Mouse (Mus musculus) hematopoietic stem cell, adult 5-6 weeks (primary cell): ENCODE results near the gene Ccnd1. TPM values are rescaled to one million over a fixed set of nuclear protein-coding genes. Genes with fewer than 3 reads are reported as not detected.
"Not testable (repeated sequence)": the region's sequence is repeated elsewhere in the genome, so short reads cannot be mapped to it uniquely, and the experiment has no call there.

Source experiments
- ATAC-seq, 2 experiments: fragments of 125-278 bp in 1 of 2; replicated peaks in 1 of 2; 2 replicates each; pipeline ENCODE4 v1.8.0; 2016 to 2017; ENCODE audit warnings: inconsistent platforms in 2 of 2, mild to moderate bottlenecking in 2 of 2, moderate number of reproducible peaks in 2 of 2, low read depth in 1 of 2, moderate TSS enrichment in 1 of 2; ENCODE audit not compliant: low FRiP score in 2 of 2, poor library complexity in 2 of 2, severe bottlenecking in 2 of 2, insufficient read depth in 1 of 2, low TSS enrichment in 1 of 2
- total RNA-seq: library from RNA; stranded (forward); fragments of 172-1452, 232-1000 nt; gene quantifications from 2 replicates; pipeline ENCODE4 v1.2.3, GENCODE M21; 2017

The Ccnd1 gene
- total RNA-seq, 1 experiment from 2014 or later: 21.9 TPM

DNA sequence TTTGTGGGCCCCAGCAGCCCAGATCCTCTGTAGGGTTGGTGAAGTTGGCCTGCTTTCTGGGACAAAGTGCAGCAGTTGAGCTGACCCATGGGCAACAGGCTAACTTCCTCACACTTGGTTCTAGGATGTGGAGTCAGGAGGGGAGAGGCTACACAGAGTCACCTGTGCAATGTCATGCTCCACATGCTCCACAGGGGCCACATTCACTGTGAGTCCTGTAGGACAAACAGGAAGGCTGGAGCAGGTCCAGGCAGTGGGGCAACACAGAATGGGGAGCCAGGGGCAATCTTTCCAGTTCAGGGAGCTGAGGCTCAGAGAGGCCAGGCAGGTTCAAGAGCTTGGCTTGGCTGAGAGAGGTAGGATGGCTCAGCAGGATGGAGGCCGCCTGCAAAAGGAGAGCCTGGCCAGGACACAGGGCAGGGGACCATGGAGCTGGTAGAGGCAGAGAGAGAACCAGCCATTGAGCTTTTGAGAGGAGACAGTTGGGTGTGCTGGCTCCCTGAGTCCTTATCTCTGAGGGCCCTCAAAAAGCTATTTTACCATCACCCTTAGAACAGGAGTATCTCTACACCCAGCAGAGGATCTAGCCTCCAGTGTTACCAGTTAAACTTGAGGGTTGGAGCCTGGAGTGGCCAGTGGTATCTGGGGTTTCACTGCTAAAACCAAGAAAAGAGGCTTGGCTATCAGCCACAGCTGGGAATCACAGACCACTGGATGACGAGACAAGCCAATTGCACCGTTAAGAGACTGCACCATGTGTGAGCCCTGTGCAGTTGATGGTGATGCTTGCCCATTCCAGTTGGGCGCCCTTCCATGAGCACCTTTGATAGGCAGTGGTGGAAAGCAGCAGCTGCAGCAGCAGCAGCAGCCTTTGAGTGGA, 11.5 kb downstream of the Ccnd1 start:
- 0 out of 4 replicates have a peak, but pooled peaks of 1 of the 2 experiments have one; percentile 6 for ATAC-seq

DNA sequence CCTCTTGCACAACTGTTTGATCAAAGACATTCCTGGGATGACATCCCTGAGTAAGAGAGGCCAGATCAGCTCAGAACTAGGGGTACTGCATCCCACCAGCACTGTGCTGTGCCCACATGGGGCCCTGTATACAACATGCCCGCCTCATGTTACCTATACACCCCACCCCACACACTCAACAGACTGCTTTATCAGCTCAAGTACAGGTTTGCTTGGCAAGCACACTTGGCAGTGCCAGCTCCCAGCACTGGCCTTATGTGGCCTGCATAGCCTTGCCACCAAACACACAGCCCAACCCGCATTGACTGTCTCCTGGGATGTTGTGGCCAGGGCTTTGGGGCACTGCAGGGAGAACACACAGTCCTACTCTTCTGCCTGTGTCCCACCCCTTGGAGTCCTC, 12.1 kb downstream of the Ccnd1 start:
- no peak for ATAC-seq

DNA sequence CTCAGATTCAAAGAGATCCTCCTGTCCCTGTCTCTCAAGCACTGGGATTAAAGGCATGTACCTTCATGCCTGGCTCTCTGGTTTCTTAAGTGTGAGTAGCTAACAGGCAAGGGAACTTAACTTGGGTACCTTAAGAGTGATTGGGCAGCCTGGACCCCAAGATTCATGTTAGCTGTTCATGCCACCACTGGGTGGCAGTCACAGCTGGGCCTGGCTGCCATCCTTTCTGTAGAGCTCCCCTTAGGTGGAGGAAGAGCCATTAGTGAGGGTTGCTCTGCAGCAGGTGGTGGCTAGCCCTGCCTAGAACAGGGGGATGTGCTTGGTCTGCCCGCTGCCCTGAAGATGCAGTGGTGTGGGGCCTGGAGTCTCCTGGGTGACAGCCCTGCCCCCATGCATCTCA, 20.9 kb downstream of the Ccnd1 start:
- ATAC-seq: no peak

DNA sequence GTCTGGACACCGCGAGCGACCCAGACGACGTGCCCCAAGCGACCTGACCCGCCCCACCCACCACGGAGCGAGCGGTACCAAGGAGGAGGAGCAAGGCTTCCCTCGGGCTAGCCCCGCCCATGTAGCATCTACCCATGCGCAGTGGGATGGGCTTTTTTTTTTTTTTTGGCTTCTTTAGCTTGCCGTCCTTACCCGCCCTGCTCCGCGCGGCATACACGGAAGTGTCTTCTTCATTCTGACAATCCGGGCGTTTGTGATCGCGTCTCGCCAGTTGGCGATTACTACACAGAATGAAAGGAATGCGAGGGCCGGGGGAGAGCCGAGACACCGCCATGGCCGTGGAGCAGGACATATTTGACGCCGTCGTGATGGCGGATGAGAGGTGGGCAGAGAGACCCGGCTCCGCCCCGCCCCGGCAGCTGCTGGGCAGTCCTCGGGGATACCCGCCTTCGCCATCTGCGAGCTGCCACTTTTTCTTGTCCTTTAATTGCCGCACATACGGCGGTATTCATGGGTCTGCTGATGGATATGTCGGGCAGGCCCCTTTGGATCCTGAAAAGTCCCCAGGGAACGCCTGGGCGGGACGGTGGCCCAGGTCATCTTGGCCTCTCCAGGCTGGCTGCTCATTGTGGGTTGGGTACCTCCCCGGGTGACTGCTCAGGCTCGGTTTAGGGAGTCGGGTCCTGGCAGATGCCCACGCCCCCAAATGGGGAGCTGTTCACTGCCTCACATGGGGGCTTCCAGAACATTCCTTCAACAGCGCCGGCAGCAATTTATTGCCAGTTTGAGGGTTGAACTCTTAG, 24.6 kb downstream of the Ccnd1 start, which contains the start of gene LTO1:
TSS of gene LTO1 (plus strand) at position 153 of the 803 bp plus-strand sequence.
- peak; percentile 93 to 94 for ATAC-seq

DNA sequence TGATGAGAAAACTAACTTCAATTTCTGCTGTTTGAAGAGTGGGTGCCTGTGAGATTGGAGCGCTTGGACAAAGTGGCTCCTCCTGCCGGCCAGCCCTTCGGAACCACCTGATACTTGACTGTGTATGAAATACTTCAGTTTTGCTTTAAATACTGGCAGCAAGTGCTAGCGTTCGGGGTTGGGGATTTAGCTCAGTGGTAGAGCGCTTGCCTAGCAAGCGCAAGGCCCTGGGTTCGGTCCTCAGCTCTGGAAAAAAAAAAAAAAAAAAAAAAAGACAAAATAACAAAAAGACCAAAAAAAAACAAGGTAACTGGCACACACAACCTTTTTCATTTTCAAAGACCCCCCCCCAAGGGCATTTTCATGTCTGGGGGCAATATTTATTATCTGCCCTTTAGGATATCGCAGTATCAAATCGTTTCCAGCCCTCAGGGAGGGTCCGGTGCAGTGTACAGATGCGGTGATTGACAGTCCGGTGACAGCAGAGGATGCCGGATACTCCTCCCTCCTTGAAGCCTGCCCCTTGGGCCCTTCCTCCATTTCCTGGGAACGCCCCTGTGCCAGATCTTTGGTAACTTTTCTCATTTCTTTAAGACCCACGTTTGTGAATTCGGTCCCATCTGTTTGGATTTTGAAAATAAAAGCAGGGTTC, 25.3 kb downstream of the Ccnd1 start:
- peak; percentile 78 to 84 for ATAC-seq

DNA sequence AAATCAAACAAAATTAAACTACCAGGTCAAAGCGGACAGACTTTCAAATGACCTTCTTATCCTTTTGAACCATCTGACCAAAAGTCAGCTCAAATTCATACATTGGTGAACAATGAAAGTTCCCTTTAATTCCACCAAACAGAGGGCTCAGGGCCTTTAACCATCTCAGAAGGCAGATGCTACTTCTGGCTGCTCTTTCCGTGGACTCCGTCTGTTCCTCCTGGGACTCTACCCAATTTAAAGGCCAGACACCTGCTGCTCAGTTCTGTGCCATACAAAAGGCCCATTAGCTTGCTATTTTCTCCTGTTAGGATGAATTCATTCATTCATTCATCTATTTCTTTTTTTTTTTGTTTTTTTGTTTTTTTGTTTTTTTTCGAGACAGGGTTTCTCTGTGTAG, 26.8 kb downstream of the Ccnd1 start:
- ATAC-seq: no peak

DNA sequence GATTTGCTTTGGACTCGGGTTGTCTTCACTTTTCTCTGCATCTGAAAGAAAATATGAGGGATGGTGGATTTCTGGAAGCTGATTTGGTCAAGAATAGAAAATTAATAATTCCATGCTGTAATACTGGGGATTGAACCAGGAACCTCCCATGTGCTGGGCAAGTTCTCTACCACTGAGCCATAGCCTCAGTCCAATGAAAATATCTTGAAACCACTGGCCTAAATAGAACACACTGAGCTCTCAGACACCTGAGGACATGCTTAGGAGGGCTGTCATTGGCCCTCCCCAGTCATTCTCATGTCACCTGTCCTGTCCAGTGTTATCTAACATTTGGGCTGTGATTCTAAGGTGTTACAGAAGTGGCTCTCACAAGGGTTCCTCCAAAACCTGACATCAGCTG, 28.6 kb downstream of the Ccnd1 start:
- no peak for ATAC-seq

DNA sequence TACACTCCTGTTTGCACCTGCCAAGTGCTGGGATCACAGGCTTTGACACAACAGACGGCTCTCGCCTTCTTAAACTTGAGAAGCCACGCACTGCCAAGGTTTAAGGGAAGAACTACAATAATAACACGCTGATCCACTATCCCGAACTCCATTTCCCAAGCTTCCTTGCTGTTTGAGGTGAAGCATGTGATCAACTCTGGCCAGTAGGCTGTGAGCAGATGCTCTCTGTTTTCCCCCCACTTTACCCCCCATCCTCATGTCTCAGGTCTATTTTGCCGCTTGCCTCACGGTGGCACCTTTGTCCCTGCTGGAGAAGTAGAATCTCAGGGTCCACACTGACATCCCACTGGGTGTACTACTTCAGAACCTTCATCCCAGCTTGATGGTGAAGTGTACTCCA, 31.0 kb downstream of the Ccnd1 start:
- no peak for ATAC-seq

DNA sequence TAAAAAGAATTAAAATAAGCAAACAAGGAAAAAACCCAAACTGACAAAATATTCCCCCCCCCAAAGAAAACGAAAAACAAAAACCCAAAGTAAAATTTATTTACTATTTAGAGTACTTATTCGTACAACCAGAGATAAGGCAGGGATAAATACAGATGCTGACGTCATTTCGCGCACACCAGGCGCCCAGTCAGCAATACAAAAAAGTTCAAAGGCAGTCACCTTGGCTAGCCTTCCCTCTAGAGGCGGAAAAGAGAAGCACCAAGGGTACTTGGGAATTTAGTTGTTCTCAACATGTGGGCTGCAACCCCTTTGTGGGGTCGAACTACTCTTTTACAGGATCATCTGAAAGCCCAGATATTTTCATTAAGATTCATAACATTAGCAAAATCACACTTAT, 31.9 kb downstream of the Ccnd1 start:
- ATAC-seq: peak; percentile 52 to 66; a peak in 2 of 4 replicates

DNA sequence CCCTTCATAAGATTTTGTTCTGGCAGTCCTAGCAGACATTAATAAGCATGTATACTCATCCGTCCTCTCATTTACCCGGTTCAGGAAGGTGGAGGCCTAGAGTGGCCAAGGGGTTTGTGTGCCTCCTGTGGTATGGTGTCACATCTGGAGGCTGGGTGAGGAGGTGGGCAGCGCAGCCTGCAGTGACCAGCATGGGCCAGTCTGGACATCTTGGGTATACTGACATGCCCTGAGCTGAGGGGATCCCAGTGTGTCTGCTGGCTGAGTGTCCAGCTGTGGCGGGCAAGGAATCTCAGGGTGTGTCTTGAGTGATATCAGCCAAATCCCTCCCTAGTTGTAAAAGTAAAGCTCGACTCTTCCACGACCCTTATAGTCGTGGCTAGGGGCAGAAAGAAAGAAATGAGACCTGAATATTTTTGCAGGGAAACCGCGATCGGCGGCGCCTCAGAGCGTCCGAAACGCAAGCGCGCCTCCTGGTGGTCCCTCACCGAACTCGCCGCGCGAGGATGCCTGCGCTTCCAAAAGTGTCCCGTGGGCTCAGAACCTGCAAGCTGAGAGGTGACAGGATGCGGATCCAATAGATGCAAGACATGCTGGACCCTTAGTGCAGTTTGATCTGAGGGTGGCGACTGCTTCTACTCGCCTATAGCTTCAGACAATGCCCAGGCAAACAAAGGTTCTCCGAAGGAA, 32.9 kb downstream of the Ccnd1 start:
- ATAC-seq: peak; percentile 80 to 81

DNA sequence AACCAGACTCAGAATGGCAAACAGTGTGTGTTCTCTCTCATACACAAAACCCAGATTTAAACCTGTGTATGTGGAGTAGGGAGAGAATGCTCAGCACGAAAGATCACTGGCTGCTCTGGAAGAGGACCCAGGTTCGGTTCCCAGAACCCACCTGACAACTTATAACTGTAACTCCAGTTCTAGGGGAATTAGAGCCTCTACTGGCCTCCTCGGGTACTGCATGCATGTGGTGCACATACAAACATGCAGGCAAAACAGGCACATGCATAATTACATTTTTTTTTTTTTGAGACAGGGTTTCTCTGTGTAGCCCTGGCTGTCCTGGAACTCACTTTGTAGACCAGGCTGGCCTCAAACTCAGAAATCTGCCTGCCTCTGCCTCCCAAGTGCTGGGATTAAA, 34.2 kb downstream of the Ccnd1 start:
- ATAC-seq: not testable (repeated sequence)

DNA sequence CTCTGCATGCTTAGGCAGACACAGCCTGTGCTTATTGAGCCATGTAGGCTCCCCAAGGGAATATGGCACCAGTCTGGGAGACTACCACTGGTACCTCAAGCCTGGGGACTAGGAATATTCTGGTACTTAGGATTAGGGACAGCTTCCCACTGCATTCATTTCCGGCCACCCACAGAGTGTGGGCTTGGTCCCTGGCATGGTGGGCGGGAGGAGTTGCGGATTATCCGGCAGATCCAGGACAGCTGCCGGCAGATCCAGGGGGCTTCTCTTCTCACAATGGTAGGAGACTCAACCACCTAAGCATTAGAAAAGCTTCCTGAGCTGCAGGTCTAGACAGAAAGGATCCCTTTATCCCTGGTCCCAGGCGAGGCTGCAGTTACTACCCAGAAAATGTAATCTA, 41.2 kb downstream of the Ccnd1 start:
- ATAC-seq: no peak

DNA sequence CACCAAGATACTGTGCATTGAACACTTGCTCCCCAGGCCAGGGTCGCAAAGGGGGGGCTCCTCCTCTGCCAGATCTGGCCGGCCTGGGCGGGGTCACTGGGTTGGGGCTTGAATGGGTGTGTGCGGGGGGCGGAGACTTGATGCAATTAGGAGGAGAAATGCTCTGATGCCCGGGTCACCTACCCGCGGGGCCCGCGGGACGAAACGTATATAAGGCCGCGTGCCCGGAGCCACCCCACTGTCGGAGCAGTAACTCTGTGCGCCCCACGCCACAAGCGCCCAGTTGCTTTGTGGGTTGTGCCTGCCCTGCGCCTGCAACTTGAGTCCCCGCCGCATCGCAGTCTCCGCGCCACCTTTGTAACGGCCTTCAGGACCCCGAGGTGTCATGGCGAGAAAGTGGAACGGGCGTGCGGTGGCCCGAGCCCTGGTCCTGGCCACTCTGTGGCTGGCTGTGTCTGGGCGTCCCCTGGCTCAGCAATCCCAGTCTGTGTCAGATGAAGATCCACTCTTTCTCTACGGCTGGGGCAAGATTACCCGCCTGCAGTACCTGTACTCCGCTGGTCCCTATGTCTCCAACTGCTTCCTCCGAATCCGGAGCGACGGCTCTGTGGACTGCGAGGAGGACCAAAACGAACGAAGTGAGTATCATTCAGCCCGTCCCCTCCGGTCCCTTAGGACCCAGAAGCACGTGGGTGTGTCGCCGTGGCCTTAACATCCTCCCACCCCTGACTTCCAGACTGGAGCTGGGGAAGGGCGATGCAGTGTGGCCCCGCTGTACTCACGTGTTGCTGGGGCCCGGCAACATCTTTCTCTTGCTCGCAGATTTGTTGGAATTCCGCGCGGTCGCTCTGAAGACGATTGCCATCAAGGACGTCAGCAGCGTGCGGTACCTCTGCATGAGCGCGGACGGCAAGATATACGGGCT, 43.2 kb downstream of the Ccnd1 start, which contains the start of gene Fgf15:
TSS of gene Fgf15 (plus strand) at position 238 of the 925 bp plus-strand sequence.
- ATAC-seq: peak in 1 of 2 experiments; percentile 26; a peak in 2 of 4 replicates

DNA sequence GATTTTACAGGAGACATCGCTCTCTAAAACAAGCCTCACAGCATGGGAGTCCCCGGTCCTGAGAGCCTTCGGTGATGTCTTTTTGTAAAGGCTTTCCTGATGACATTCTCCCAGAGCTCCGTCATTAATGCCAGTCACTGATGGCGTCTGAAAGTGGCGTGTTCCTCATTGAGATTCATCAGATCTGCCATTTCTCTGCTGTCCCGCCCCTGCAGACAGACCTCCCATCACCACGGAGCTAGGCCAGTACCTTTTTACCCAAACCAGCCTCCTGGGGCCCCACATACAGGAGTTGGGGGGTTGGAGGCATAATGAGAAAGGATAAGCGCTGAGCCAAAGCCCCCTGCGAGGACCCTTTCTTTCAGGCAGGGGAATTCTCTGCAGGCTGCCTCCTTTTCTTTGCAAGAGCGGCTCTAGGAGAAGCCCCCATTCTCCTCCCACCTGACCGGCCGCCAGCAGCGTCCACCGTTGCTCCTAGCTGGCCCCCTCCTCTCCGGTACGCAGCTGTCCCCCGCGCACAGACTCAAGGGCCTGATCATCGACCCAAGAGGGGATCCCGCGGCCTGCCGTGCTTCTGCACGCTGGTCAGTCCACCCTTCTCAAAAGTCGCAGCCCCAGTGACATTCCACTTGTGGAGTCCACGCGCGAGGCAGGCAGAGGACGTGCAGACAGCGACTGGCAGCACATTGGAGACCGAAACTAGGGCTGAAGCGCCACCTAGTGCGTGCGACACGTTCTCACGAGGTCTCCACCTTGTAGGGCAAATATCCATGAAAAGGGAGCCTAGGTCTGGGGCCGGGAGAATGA, 44.2 kb downstream of the Ccnd1 start:
- peak; percentile 69 to 71 for ATAC-seq

DNA sequence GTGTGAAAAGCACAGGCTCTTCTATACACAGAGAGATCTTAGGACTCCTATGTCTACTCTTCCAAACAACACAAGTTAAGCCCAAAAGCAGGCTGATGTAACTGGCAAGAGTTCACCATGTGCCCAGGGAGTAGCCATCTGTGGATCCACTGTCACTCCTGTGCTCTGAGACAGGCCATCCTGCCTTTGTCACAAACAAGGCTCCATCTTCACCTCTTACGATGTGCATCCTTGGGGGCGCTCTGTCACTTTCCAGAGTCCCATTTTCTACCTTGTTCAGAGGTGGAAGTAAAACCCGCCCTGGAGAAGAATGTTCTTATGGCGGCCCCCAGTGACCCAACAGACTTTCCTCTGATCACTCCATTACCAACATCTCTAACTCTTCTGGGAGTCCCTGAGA, 45.0 kb downstream of the Ccnd1 start:
- no peak for ATAC-seq
